ENCODE assay signal across 8 mouse cellular contexts in genomic region chr11:53300330-53301166, GRCm38 (mm10). TPM values are rescaled to one million over a fixed set of nuclear protein-coding genes. Genes with fewer than 3 reads are reported as not detected.
DNase-seq lines count a peak whose midpoint lies in the region; ATAC-seq lines count a peak whose summit lies in the region.

Hspa4 (minus strand) TSS chr11:53300457.

- intact Hi-C loops in gastrocnemius, postnatal 14 days (cut with DNase I; ENCODE audit: low total_unique reads): no loop called here
- intact Hi-C loops in left cerebral cortex, postnatal 10 days (cut with DNase I): loop anchor here (5.0 kb wide), 1 partner anchor 52 kb away; the partner anchor contains the start of gene Aff4

- DNase-seq in adrenal gland, adult (ENCODE audit: inconsistent age in 2 of 2, low spot score in 1 of 2): peak; percentile 99
- peak; percentile 100 for DNase-seq in embryo, embryonic 10.5 days (ENCODE audit: low spot score)
- DNase-seq in gastrocnemius, postnatal 14 days: peak; percentile 99
- peak; percentile 99 for DNase-seq in left cerebral cortex, postnatal 10 days (ENCODE audit: extremely low spot score in 1 of 2, low spot score in 2 of 2)
- DNase-seq in right cerebral cortex, postnatal 25 days: peak; percentile 99
- peak; percentile 97 to 99 for DNase-seq in urinary bladder, postnatal 4 days (ENCODE audit: low spot score in 2 of 2)

- ATAC-seq in inflammation-experienced regulatory T-cells, adult 6 months: peak; percentile 92
- peak; percentile 96 for ATAC-seq in megakaryocyte-erythroid progenitor cell, adult 5-6 weeks (replicated peaks; ENCODE audit: low FRiP score, low TSS enrichment, poor library complexity, severe bottlenecking)

RNA-seq across cellular contexts. Expression of gene Hspa4, which starts in this region (rescaled TPM):
- 100 to 1,000 TPM in 1 of 2 experiments, 10 to 100 TPM in 1; 94.8 to 113 TPM for total RNA-seq in gastrocnemius, postnatal 14 days (2021)
- polyA plus RNA-seq in inflammation-experienced regulatory T-cells, adult 6 months (2017; shearing (Covaris generic)): 10 to 100 TPM; 30.1 to 36.3 (median 35.3) TPM
- 100 to 1,000 TPM; 188 to 192 TPM for total RNA-seq in left cerebral cortex, postnatal 10 days (2021)
- 114 and 126 TPM in 2 replicates for total RNA-seq in megakaryocyte-erythroid progenitor cell, adult 5-6 weeks (2014; fragmentation: Nextera tagmentation)
- 598 and 714 TPM in 2 replicates for total RNA-seq in megakaryocyte-erythroid progenitor cell, adult 5-6 weeks (2017)

Comparison
In these comparisons a context has a peak if more than half of its experiments do, and no peak if none do; other contexts are left out.
1. Peak in every context shown above with its lines: DNase-seq and ATAC-seq.